Mouse (Mus musculus) naive thymus-derived CD4-positive, alpha-beta T cell, adult 2 months (primary cell): ENCODE measurements around the gene Exog.

Experiments
- DNase-seq: peaks from one replicate; pipeline ENCODE4 v3.0.0-alpha.2; 2011; ENCODE audit warnings: low read depth

Exog gene

DNA sequence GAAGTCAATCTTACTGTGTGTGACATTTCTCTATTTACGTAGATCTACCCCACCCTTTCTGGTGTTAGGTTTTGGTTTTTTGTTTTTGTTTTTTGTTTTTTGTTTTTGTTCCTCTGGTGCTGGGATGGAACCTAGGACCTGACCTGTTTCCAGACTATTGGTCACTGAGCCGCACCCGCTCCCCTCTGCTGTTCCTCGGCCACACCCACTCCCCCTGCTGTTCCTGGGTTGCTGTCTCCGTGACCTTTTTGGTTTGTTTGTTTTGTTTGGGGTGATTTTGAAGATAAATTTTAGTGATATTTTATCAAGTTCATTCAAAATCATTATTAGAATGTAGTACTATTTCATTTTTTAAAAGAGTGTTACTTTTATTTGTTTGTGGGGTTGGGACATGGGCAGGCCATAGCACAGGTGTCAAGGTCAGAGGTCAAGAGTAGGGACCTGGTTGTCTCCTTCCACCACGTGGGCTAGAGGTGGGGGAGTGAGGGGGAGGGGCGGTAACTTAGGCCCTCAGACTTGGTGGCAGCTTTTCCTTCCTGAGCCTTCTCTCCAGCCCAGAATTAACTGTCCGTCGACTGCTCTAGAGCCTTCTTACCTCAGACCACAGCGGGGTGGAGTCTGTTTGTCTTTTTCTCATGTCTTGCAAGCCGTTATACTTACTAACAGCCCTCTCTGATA, 60.4 kb downstream of the Exog start:
- DNase-seq = no peak

DNA sequence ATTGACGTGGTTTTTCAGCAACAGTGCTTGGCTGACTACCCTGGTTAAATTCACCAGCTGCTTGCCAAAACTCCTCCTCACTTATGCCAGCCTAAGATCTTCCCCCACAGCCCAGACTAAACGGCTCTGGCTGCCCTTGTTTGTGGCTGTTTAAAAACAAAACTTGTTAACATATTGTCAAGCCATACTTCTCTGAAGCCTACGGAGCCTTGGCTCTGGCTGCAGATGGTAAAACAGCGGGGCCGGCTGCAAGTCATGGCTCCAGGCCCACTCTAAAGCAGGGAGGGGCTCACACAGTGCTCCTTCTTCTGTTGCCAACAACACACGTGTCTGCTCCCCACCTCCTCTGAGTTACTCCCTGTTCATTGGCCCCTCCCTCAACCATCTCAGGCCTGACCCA, 66.2 kb downstream of the Exog start:
- no peak for DNase-seq

- no peak for DNase-seq
Observed at GRCm38 (mm10) chr9:119512993-119513392, 68.2 kb downstream of the Exog start.

DNA sequence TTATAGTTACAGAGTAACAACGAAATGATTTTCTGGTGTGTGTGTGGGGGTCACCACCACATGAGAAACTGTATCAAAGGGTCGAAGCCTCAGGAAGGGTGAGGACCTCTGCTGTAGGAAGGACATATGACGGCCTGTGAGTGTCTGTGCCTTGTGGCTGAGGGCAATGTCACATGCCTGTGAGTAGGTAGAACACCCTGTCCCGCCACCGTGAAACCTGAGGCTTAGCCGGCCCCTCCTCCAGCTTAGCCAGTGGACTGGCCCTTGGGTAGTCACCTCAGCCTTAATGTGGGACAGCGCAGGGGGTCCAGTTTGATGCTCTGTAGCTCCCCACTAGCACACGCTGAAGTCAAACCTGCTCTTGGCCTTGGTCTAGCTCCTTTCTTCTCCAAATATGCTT, 69.1 kb downstream of the Exog start:
- no peak for DNase-seq

GRCm38 (mm10) chr9:119514986-119515385, 70.2 kb downstream of the Exog start:
- no peak for DNase-seq
